ENCODE assay signal across 7 mouse cellular contexts in the genomic region with DNA sequence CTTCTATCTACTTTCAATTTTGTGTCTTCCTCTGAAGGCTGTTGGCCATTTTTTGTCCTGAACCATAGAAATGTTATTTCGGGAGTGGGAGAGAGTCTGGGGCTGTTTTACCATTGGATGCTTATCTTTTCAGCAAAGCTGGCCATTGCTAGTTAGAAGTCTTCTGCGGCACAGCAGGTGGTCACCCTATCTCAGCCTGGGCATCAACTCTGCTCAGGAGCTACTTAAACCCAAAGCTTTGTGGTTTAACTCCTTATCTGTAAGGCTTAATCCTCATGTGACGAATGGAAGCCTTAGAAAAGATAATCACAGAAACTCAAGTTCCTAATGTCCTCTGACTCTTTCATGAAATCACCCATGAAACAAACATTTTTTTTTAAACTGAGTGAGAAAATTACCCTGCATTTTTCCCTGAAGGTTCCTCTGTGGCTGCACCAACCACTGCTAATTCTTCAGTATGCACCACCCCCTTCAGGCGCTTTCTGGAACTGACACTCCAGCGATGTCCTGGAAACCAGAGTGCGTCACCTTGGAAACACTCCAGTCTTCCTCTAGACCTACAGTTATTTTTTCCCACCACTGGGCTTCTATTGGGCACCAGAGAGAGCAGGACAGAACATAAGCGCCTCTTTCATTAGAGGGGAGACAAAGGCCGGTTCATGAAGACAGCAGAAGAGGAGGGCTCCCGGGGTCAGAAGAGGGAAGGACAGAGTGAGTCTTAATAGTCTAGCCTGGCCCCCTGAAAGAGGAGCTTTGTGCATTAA.
DNase-seq lines count a peak whose midpoint lies in the region; ATAC-seq lines count a peak whose summit lies in the region.

No protein-coding gene starts in this region.

- H3K4me2 ChIP-seq in intestine, embryonic 15.5 days (replicated peaks): no peak overlapping the region
- no peak overlapping the region for H3K4me2 ChIP-seq in stomach, embryonic 14.5 days (replicated peaks; ENCODE audit: low read depth, low read length)

- no peaks in the 10 kb centered on the region for H3K36me3 ChIP-seq in intestine, embryonic 15.5 days
- no peaks in the 10 kb centered on the region for H3K36me3 ChIP-seq in midbrain, embryonic 10.5 days
- no peaks in the 10 kb centered on the region for H3K36me3 ChIP-seq in stomach, embryonic 14.5 days (ENCODE audit: control insufficient read depth, insufficient read depth, low read length)

- no peaks in the 10 kb centered on the region for H3K9me3 ChIP-seq in intestine, embryonic 15.5 days
- no peaks in the 10 kb centered on the region for H3K9me3 ChIP-seq in midbrain, embryonic 10.5 days (replicated peaks)
- no peaks in the 10 kb centered on the region for H3K9me3 ChIP-seq in stomach, embryonic 14.5 days (ENCODE audit: control insufficient read depth, low read depth, low read length)

- no peaks in the 10 kb centered on the region for H3K4me1 ChIP-seq in intestine, embryonic 15.5 days (replicated peaks)
- peaks cover 30% of the 10 kb centered on the region for H3K4me1 ChIP-seq in midbrain, embryonic 10.5 days
- no peaks in the 10 kb centered on the region; the same call in 1 of the 2 replicates for H3K4me1 ChIP-seq in stomach, embryonic 14.5 days (ENCODE audit: control insufficient read depth, insufficient read depth, low read length)

- no peak overlapping the region for H3K9ac ChIP-seq in intestine, embryonic 15.5 days
- H3K9ac ChIP-seq in stomach, embryonic 14.5 days (replicated peaks; ENCODE audit: low read depth, low read length): no peak overlapping the region

- ATAC-seq in intestine, embryonic 15.5 days: peak; percentile 87
- peak; percentile 57 for ATAC-seq in stomach, embryonic 14.5 days (ENCODE audit: insufficient number of reproducible peaks, insufficient read depth, low FRiP score, low read depth)

- H3K27ac ChIP-seq in intestine, embryonic 15.5 days: no peak overlapping the region
- H3K27ac ChIP-seq in midbrain, embryonic 10.5 days (replicated peaks): peak overlapping the region; percentile 65
- no peak overlapping the region for H3K27ac ChIP-seq in stomach, embryonic 14.5 days (ENCODE audit: low read length)

- DNase-seq in adrenal gland, postnatal 14 days: peak; percentile 88
- DNase-seq in embryo, embryonic 11.5 days (ENCODE audit: low read depth, low spot score): peak; percentile 55
- peak; percentile 67 to 81 for DNase-seq in gastrocnemius, postnatal 4 days (ENCODE audit: low spot score in 2 of 2)
- DNase-seq in left cerebral cortex, adult 9 months (ENCODE audit: low spot score in 2 of 2): peak; percentile 82 to 95
- DNase-seq in midbrain, embryonic 10.5 days (ENCODE audit: low spot score): peak; percentile 85

- no peak overlapping the region for H3K4me3 ChIP-seq in intestine, embryonic 15.5 days (replicated peaks)
- H3K4me3 ChIP-seq in midbrain, embryonic 10.5 days: no peak overlapping the region
- H3K4me3 ChIP-seq in stomach, embryonic 14.5 days (ENCODE audit: low read depth, low read length): no peak overlapping the region

- 24% methylated on average over 9 of the region's 9 CpGs for WGBS in intestine, embryonic 15.5 days
- 11% methylated on average over 9 of the region's 9 CpGs for WGBS in midbrain, embryonic 10.5 days
- WGBS in stomach, embryonic 14.5 days: 27% methylated on average over 9 of the region's 9 CpGs

- no peaks in the 10 kb centered on the region for H3K27me3 ChIP-seq in intestine, embryonic 15.5 days (replicated peaks)
- no peaks in the 10 kb centered on the region for H3K27me3 ChIP-seq in midbrain, embryonic 10.5 days (ENCODE audit: low read depth, poor library complexity, severe bottlenecking)
- no peaks in the 10 kb centered on the region for H3K27me3 ChIP-seq in stomach, embryonic 14.5 days (ENCODE audit: control insufficient read depth, insufficient read depth, low read length)
